Mouse (Mus musculus): Measurements from ENCODE around the gene Exoc6b. TPM values are rescaled to one million over a fixed set of nuclear protein-coding genes. Genes with fewer than 3 reads are reported as not detected.

Exoc6b gene
- total RNA-seq, 2 experiments from 2014 or later, result 98.3 to 105 TPM

DNA sequence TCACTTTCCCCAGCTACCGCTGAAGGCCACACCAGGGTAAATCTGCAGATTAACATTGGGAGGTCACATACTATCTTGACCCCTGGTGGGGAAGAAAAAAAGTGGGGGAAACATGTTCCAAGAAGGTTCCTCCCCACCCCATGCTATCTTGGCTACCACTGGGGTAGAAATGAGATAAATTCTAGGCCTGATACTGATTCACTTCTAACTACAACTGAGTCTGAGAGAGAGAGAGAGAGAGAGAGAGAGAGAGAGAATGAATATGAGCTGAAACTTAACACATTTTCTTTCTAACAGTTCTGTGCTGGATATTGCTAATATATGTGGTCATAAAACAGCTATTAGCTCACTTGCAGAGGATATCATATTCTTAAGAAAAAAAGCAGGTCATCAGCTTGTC is 184.2 kb downstream of the Exoc6b start:
- DNase-seq (ENCODE audit: low spot score in 2 of 2), result no peak

GRCm38 (mm10) chr6:84883720-84884119 is 185.6 kb downstream of the Exoc6b start:
- DNase-seq (ENCODE audit: low spot score in 2 of 2), result no peak

- DNase-seq (ENCODE audit: low spot score in 2 of 2), result no peak
Observed at GRCm38 (mm10) chr6:84882663-84883517, 186.4 kb downstream of the Exoc6b start.

GRCm38 (mm10) chr6:84875869-84876268 is 193.4 kb downstream of the Exoc6b start:
- DNase-seq (ENCODE audit: low spot score in 2 of 2), result no peak

DNA sequence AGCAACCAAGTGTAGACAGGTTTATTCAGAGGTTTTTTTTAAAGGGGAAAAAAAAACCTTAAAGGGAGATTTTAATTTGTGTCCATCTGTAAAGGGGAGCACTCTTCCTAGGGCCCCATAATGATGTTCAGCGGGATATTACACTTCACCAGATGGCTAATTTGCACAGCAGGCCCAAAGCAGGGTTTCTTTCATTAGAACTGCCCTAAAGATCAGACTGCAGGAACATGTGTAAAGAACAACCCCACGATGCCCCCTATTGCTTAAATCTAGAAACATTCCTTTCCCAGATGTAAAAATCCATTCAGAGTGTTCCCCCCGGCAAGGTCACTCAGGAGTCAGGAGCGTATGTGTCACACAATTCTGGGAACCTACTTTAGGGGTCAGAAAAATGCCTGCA is 202.2 kb downstream of the Exoc6b start:
- DNase-seq (ENCODE audit: low spot score in 2 of 2), result no peak

- no peak for DNase-seq (ENCODE audit: low spot score in 2 of 2)
Observed at GRCm38 (mm10) chr6:84864625-84865024, 204.7 kb downstream of the Exoc6b start.

- DNase-seq (ENCODE audit: low spot score in 2 of 2), result no peak
Observed at GRCm38 (mm10) chr6:84863816-84864375, 205.4 kb downstream of the Exoc6b start.

DNA sequence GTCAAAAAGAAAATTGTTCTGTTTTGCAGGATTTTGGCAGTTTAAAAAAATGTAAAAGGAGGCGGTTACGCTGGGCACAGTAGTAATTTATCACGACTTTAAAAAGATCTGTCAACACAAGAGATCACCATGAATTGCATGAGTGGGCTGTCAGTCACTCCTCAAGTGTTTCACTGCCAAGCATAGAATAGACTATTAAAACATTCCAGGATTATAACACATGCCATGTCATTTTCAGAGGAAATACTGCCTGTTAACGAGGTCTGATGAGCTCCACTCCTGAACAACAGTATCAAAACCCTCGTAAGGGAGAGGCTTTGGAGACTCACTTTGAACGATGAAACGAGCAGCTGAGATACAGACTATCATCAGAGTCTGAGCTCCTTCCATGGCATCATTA is 223.6 kb downstream of the Exoc6b start:
- peak in 1 of 2 experiments; percentile 13 for DNase-seq (ENCODE audit: low spot score in 2 of 2)

- DNase-seq (ENCODE audit: low spot score in 2 of 2), result no peak
Observed at GRCm38 (mm10) chr6:84841138-84841537, 228.2 kb downstream of the Exoc6b start.

DNA sequence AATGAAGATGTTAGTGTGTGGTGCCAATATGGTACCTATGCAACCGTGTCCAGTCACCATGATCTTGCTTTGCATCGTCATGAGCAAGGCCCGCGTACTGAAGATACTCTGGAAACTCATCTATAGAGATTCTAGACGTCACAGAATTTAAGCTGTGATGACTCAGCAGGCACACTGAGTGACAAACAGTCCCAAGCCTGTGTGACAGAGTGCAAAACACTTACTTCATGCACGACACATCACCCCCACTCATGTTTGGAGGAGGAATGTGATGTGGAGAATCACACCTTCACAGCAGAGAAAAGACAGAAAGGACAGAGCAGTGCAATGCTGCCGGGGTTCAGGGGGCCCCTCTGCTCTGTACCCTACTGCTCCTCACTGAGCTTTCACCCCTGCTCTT is 261.8 kb downstream of the Exoc6b start:
- DNase-seq (ENCODE audit: low spot score in 2 of 2), result no peak

DNA sequence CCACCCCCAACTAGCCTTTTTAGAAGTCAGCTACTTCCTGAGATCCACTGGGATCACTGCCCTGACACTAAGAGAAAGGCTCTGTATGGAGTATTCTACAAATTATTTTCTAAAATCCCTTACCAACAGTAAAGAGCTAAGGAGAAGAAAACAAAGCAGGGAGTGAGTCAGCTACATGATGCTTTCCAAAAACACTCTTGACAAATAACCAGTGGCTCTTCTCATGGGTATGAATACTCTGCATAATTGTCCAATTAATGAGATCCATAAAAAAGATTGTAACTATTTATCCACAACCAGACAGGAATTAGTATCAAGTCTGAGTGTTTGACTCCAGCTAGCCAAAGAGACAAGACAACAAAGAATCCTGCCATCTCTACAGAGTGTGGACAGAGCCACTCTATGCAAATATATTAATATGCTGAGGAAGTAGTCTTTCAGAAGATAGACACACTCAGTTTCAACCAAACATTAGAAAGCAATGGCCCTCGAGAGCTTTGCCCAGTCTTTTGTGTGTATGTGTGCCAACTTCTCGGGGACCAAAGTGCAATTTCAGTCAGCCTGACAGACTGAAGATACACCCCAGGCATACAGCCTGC is 263.1 kb downstream of the Exoc6b start:
- DNase-seq (ENCODE audit: low spot score in 2 of 2), result peak in 1 of 2 experiments; percentile 10

DNA sequence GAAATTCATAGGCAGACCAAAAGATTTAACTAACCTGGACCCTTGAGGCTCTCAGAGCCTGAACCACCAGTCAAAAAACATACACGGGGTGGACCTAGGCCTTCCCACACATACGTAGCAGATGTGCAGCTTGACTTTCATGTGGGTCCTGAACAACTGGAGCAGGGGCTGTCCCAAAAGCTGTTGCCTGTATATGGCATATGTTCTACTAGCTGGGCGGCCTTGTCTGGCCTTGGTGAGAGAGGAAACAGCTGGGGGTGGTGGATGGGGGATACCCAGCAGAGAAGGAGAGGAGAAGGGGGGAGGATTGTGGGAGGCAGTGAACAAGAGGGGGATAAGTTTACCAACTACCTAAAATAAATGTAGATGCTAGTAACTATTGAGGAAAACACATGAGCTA is 270.6 kb downstream of the Exoc6b start:
- DNase-seq (ENCODE audit: low spot score in 2 of 2), result no peak

DNA sequence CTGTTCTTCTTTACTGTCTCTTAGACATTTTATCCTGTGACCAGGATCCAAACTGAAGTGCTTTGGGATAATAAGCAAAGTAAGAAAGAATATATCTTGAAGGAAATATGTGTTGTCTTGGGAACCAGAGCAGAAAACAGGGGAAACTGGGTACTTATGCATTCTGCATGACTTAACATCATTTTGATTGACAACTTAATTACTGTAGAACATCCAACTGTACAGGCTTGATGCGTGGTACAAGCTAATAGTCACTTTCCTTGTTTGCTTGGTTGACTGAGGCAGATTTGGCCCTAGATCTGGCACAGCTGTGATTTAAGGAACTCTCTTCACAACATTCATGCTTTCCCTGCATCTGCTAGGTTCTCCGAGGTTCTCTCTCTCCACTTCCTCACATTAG is 285.3 kb downstream of the Exoc6b start:
- no peak for DNase-seq (ENCODE audit: low spot score in 2 of 2)

- DNase-seq (ENCODE audit: low spot score in 2 of 2), result no peak
Observed at GRCm38 (mm10) chr6:84779987-84780386, 289.3 kb downstream of the Exoc6b start.

- no peak for DNase-seq (ENCODE audit: low spot score in 2 of 2)
Observed at GRCm38 (mm10) chr6:84778970-84779369, 290.3 kb downstream of the Exoc6b start.

DNA sequence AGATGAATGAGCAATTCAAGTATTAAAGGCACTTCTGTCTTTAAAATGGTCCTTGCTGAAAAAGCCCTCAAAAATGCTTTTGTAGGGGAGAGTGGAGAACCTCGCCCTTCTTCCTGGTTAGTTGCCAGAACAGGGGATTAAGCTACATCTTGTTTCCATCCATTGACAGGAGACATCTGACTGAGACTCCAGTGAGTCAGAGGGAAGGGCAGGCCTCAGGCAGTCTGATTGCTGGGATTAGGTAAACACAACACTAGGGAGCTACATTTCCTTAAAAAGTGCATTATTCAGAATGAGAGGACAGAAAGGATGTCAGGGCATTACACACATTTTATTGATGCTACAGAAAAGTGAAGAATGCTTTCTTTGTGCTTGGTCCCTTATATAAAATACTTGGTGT is 293.4 kb downstream of the Exoc6b start:
- DNase-seq (ENCODE audit: low spot score in 2 of 2), result no peak

DNA sequence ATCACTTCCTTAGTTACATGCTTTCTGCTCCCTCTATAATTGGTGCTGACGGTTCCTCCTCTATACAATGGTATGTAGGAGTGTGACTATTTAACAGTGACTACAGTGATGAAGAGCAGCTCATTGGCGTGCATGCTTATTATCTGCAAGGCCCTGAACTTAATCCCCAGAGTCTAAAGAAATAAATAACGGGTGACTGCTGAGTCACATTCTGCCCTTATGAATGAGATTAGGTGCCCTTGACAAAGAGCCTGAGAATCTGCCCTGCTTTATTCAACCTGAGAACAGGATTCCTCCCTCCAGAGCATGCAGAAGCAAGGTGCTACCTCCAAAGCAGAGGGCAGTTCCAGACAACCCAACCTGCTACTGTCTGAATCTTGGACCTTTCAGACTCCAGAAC is 314.0 kb downstream of the Exoc6b start:
- DNase-seq (ENCODE audit: low spot score in 2 of 2), result no peak

- DNase-seq (ENCODE audit: low spot score in 2 of 2), result no peak
Observed at GRCm38 (mm10) chr6:84752806-84753420, 316.4 kb downstream of the Exoc6b start.

DNA sequence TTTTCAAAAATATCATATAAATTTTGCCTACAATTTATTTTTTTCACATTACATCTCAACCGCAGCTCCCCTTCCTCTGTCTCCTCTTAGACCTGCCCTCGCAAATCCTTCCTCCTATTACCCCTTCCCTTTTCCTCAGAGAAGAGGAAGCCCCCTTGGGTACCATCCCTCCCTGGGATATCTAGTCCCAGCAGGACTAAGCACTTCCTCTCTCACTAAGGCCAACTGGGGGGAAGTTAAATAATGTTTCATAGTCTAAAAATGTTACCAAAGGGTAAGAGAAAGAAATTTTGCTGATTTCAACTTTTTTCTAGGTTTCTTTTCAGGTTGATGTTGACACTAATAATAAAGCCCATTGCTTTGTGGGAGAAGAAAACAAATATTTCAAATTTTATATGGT is 317.9 kb downstream of the Exoc6b start:
- DNase-seq (ENCODE audit: low spot score in 2 of 2), result no peak

DNA sequence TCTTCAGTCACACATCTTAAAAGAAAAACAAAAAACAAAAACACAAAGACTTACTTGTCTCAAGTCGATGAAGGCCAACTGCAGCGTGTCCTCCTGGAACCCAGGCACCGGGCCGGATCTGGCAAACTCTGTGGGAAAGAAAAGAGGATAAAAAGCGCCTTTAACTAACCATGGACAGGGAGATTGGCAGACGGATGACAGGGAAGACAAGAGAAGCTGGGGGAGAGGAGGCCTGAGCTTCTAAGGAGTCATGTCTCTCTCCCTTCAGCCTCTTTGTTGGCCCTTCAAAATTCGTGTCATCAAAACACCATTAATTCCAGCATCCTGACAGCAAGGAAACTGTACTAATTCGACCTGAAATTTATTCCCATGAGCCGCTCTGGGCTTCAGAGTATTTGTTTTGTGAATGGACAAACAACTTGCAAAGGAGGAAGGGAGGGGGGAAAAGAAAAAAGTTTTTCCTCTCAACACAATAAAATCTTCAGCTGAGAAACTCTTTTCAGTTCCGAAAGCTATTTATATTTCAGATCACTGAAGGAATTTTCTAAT is 322.4 kb downstream of the Exoc6b start:
- DNase-seq (ENCODE audit: low spot score in 2 of 2), result peak; percentile 21 to 54

DNA sequence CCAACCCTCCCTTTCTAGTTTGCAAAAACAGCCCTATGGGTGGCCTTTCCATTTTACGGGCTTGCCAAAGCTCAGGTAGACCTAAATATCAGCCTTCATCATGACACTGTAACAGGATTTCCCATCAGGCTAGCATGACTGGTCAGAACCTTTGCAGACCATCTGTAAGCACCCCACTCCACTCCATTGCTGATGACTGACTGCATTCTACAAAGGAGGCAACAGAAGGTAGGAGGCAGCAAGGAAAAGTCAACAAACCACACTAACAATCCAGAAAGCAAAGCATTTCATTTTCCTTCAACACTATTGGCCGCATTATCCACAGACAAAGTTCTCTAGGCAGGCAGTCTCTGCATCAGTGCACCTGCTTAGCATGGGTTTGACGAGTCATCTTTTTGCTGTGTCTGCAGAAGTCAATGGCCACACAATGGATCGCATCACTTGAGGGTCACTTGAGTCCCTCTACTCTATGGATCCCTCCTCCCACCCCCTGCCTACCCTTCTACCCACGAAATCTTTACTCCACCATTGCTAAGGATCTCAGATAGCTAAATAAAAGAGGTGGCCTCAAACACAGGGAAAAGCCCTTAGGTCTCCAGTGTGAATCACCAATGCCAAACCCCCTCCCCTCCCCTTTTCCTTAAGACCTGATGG is 323.0 kb downstream of the Exoc6b start:
- no peak for DNase-seq (ENCODE audit: low spot score in 2 of 2)

Measured in layer of hippocampus, postnatal 14 days (tissue).